Mouse (Mus musculus): Measurements from ENCODE around the gene Rhox3g. TPM values are rescaled to one million over a fixed set of nuclear protein-coding genes. Genes with fewer than 3 reads are reported as not detected.
"Not testable (repeated sequence)": the region's sequence is repeated elsewhere in the genome, so short reads cannot be mapped to it uniquely, and the experiment has no call there.

Rhox3g gene
- not detected in 2 replicates for polyA plus RNA-seq (2016; fragmentation: Nextera tagmentation; extraction: Ambion mirVana)

DNA sequence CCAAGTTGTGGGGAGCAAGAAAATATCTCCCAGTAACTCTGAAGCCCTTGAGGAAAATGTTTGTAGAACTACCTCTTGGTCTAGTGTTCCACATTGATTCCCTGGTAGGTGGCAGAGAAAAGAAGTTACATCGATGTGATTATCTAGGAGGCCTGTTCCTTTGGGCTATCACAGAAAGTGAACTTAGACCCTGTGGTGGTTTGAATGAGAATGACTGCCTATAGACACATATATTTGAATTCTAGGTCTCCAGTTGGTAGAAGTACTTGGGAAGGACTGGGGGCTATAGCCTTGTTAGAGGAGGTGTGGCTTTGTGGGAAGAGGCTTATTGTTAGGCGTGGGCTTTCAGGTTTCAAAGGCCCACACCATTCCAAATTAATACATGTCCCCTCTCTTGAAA is at the start of gene Rhox3g:
Gene Rhox3g (minus strand): TSS at position 101 of the 400 bp plus-strand sequence.
- H3K9me3 ChIP-seq; H3K4me1 ChIP-seq; H3K27ac ChIP-seq; H3K4me3 ChIP-seq; H3K27me3 ChIP-seq (ENCODE audit: poor library complexity, severe bottlenecking); DNase-seq (ENCODE audit: extremely low spot score, low spot score); H3K36me3 ChIP-seq (replicated peaks): not testable (repeated sequence)
- 97% methylated on average over 2 of the region's 2 CpGs for WGBS

DNA sequence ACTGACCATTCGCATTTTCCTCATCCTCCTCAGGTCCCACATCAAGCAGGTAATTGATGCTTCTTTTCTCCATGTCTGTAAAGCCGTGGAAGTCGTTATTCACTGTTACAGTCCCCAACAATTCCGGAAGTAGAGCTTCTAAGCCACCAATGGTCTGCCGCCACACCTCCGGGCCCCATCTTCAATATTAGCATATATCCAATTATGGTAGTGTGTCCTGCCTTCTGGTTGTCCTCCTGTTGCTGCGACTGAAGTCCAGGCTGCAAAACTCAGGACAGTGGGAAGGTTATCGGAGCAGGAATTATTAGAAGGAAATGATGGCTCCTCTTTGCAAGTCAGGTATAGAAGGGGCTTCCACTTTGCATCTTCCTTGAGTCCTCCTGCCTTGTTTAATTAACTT is 44.8 kb upstream of the Rhox3g start, which contains the start of gene Rhox2h:
Gene Rhox2h (minus strand): TSS at position 101 of the 400 bp plus-strand sequence.
- H3K27me3 ChIP-seq (ENCODE audit: poor library complexity, severe bottlenecking); H3K9me3 ChIP-seq; H3K36me3 ChIP-seq (replicated peaks); H3K27ac ChIP-seq; H3K4me3 ChIP-seq; DNase-seq (ENCODE audit: extremely low spot score, low spot score); H3K4me1 ChIP-seq: not testable (repeated sequence)
- 88% methylated on average over 8 of the region's 8 CpGs for WGBS

DNA sequence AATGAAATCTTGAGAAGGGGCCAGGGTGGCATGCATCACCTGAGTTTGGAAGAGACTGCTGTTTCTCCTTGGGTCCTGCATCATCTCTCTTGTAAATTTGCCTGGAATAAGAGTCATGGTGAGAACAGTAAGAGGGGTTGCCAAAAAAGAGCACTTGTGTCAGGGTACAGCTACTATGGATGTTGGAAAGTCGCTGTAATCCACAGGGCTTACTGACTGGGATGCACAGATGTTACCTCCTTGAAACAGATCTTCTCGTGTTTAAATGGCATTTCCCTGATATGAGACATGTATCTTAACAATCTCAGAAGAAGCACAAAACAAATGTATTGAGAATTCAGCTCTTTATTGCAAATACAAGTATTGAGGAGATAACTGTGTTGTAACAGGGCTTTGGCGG is 40.3 kb upstream of the Rhox3g start, which contains the start of gene Rhox3h:
Gene Rhox3h (minus strand): TSS at position 101 of the 400 bp plus-strand sequence.
- H3K27me3 ChIP-seq (ENCODE audit: poor library complexity, severe bottlenecking); H3K27ac ChIP-seq; H3K4me3 ChIP-seq; DNase-seq (ENCODE audit: extremely low spot score, low spot score); H3K4me1 ChIP-seq; H3K36me3 ChIP-seq (replicated peaks); H3K9me3 ChIP-seq: not testable (repeated sequence)
- 91% methylated on average over 1 of the region's 3 CpGs for whole genome bisulfite sequencing

DNA sequence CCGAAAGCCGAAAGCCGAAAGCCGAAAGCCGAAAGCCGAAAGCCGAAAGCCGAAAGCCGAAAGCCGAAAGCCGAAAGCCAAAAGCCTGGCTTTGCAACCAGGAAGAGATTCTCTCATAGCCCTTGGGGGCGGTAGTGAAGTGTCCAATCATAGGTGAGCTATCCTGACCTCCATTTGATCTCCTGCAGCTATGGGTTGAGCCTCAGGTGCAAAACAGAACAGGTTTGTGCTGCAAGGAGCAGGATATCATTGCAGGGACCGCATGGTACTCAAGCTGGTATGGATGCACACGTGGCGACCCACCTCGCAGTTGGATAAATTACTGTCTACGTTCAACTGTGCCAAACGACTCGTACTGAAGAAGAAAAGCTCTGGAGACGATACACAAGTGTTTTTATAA is 22.8 kb upstream of the Rhox3g start, which contains the start of gene Rhox4g:
Gene Rhox4g (minus strand): TSS at position 101 of the 400 bp plus-strand sequence.
- DNase-seq (ENCODE audit: extremely low spot score, low spot score); H3K4me1 ChIP-seq; H3K27ac ChIP-seq; H3K27me3 ChIP-seq (ENCODE audit: poor library complexity, severe bottlenecking); H3K36me3 ChIP-seq (replicated peaks); H3K9me3 ChIP-seq; H3K4me3 ChIP-seq: not testable (repeated sequence)
- WGBS: 95% methylated on average over 19 of the region's 20 CpGs

DNA sequence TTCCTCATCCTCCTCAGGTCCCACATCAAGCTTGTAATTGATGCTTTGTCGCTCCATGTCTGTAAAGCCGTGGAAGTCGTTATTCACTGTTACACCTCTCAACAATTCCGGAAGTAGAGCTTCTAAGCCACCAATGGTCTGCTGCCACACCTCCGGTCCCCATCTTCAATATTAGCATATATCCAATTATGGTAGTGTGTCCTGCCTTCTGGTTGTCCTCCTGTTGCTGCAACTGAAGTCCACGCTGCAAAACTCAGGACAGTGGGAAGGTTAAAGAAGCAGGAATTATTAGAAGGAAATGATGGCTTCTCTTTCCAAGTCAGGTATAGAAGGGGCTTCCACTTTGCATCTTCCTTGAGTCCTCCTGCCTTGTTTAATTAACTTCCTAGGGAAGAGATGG is 15.0 kb upstream of the Rhox3g start, which contains the start of gene Rhox2g:
Gene Rhox2g (minus strand): TSS at position 101 of the 400 bp plus-strand sequence.
- not testable (repeated sequence) for DNase-seq (ENCODE audit: extremely low spot score, low spot score); H3K36me3 ChIP-seq (replicated peaks); H3K27ac ChIP-seq; H3K27me3 ChIP-seq (ENCODE audit: poor library complexity, severe bottlenecking); H3K4me3 ChIP-seq; H3K4me1 ChIP-seq; H3K9me3 ChIP-seq
- WGBS: 96% methylated on average over 6 of the region's 6 CpGs

DNA sequence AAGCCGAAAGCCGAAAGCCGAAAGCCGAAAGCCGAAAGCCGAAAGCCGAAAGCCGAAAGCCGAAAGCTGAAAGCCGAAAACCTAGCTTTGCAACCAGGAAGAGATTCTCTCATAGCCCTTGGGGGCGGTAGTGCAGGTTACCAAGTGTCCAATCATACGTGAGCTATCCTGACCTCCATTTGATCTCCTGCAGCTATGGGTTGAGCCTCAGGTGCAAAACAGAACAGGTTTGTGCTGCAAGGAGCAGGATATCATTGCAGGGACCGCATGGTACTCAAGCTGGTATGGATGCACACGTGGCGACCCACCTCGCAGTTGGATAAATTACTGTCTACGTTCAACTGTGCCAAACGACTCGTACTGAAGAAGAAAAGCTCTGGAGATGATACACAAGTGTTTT is 20.8 kb downstream of the Rhox3g start, which contains the start of gene Rhox4f:
Gene Rhox4f (minus strand): TSS at position 101 of the 400 bp plus-strand sequence.
- H3K27me3 ChIP-seq (ENCODE audit: poor library complexity, severe bottlenecking); H3K4me3 ChIP-seq; H3K9me3 ChIP-seq; H3K4me1 ChIP-seq; DNase-seq (ENCODE audit: extremely low spot score, low spot score); H3K36me3 ChIP-seq (replicated peaks); H3K27ac ChIP-seq: not testable (repeated sequence)
- 93% methylated on average over 17 of the region's 19 CpGs for WGBS

DNA sequence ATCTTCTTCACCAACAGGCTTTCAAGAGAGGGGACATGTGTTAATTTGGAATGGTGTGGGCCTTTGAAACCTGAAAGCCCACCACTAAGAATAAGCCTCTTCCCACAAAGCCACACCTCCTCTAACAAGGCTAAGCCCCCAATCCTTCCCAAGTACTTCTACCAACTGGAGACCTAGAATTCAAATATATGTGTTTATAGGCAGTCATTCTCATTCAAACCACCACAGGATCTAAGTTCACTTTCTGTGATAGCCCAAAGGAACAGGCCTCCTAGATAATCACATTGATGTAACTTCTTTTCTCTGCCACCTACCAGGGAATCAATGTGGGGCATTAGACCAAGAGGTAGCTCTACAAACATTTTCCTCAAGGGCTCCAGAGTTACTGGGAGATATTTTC is 47.7 kb downstream of the Rhox3g start, which contains the start of gene Rhox3f:
Gene Rhox3f (plus strand): TSS at position 301 of the 400 bp plus-strand sequence.
- not testable (repeated sequence) for DNase-seq (ENCODE audit: extremely low spot score, low spot score); H3K4me3 ChIP-seq

More for the DNA sequence above, 47.7 kb downstream of the Rhox3g start, which contains the start of gene Rhox3f:
- H3K4me1 ChIP-seq; H3K27me3 ChIP-seq (ENCODE audit: poor library complexity, severe bottlenecking); H3K27ac ChIP-seq; H3K36me3 ChIP-seq (replicated peaks); H3K9me3 ChIP-seq: not testable (repeated sequence)

Other genes with a start within 250 kb of the Rhox3g start
- gene Rhox3a2, start 248.6 kb downstream of the Rhox3g start, polyA plus RNA-seq (2016; fragmentation: Nextera tagmentation; extraction: Ambion mirVana): not detected in 2 replicates
- 0.27 and 0.32 TPM in 2 replicates for gene Rhox4a2, start 237.8 kb downstream of the Rhox3g start, polyA plus RNA-seq (2016; fragmentation: Nextera tagmentation; extraction: Ambion mirVana)
- gene Rhox2b, start 216.5 kb downstream of the Rhox3g start, polyA plus RNA-seq (2016; fragmentation: Nextera tagmentation; extraction: Ambion mirVana): not detected in 2 replicates
- gene Rhox4b, start 196.1 kb downstream of the Rhox3g start, polyA plus RNA-seq (2016; fragmentation: Nextera tagmentation; extraction: Ambion mirVana): not detected in 2 replicates
- gene Rhox2c, start 174.9 kb downstream of the Rhox3g start, polyA plus RNA-seq (2016; fragmentation: Nextera tagmentation; extraction: Ambion mirVana): 0.43 and 0.77 TPM in 2 replicates
- gene Rhox3c, start 170.0 kb downstream of the Rhox3g start, polyA plus RNA-seq (2016; fragmentation: Nextera tagmentation; extraction: Ambion mirVana): not detected in 2 replicates
- not detected in 2 replicates for gene Rhox4c, start 148.3 kb downstream of the Rhox3g start, polyA plus RNA-seq (2016; fragmentation: Nextera tagmentation; extraction: Ambion mirVana)
- not detected in 2 replicates for gene Rhox2d, start 135.2 kb downstream of the Rhox3g start, polyA plus RNA-seq (2016; fragmentation: Nextera tagmentation; extraction: Ambion mirVana)
- gene Rhox4d, start 114.3 kb downstream of the Rhox3g start, polyA plus RNA-seq (2016; fragmentation: Nextera tagmentation; extraction: Ambion mirVana): not detected in 2 replicates
- not detected in 2 replicates for gene Rhox2e, start 98.2 kb downstream of the Rhox3g start, polyA plus RNA-seq (2016; fragmentation: Nextera tagmentation; extraction: Ambion mirVana)
- not detected in 2 replicates for gene Rhox3e, start 86.6 kb downstream of the Rhox3g start, polyA plus RNA-seq (2016; fragmentation: Nextera tagmentation; extraction: Ambion mirVana)
- gene Rhox4e, start 71.2 kb downstream of the Rhox3g start, polyA plus RNA-seq (2016; fragmentation: Nextera tagmentation; extraction: Ambion mirVana): not detected in 2 replicates
- gene Rhox2f, start 57.2 kb downstream of the Rhox3g start, polyA plus RNA-seq (2016; fragmentation: Nextera tagmentation; extraction: Ambion mirVana): 0.57 TPM in 1 of 2 replicates, not detected in the other
- gene Rhox3f, start 47.6 kb downstream of the Rhox3g start, polyA plus RNA-seq (2016; fragmentation: Nextera tagmentation; extraction: Ambion mirVana): not detected in 2 replicates
- gene Rhox4f, start 20.9 kb downstream of the Rhox3g start, polyA plus RNA-seq (2016; fragmentation: Nextera tagmentation; extraction: Ambion mirVana): 0.17 TPM in 1 of 2 replicates, not detected in the other
- not detected in 2 replicates for gene Rhox2g, start 14.9 kb upstream of the Rhox3g start, polyA plus RNA-seq (2016; fragmentation: Nextera tagmentation; extraction: Ambion mirVana)
- gene Rhox4g, start 22.7 kb upstream of the Rhox3g start, polyA plus RNA-seq (2016; fragmentation: Nextera tagmentation; extraction: Ambion mirVana): not detected in 2 replicates
- not detected in 2 replicates for gene Rhox3h, start 40.2 kb upstream of the Rhox3g start, polyA plus RNA-seq (2016; fragmentation: Nextera tagmentation; extraction: Ambion mirVana)
- not detected in 2 replicates for gene Rhox2h, start 44.7 kb upstream of the Rhox3g start, polyA plus RNA-seq (2016; fragmentation: Nextera tagmentation; extraction: Ambion mirVana)
- 1.4 and 1.7 TPM in 2 replicates for gene Rhox5, start 176.2 kb upstream of the Rhox3g start, polyA plus RNA-seq (2016; fragmentation: Nextera tagmentation; extraction: Ambion mirVana)
- gene Rhox6, start 198.3 kb upstream of the Rhox3g start, polyA plus RNA-seq (2016; fragmentation: Nextera tagmentation; extraction: Ambion mirVana): not detected in 2 replicates
- gene Rhox7a, start 203.1 kb upstream of the Rhox3g start, polyA plus RNA-seq (2016; fragmentation: Nextera tagmentation; extraction: Ambion mirVana): not detected in 2 replicates

Measured in forebrain, embryonic 10.5 days (tissue).